8 mouse cellular contexts compared by ENCODE assay signal in genomic region chr2:84715562-84716361, GRCm38 (mm10). TPM values are rescaled to one million over a fixed set of nuclear protein-coding genes. Genes with fewer than 3 reads are reported as not detected.
A peak's percentile ranks its signal among the peaks of the same experiment; 100 is the strongest.
DNase-seq lines count a peak whose midpoint lies in the region; ATAC-seq and TF ChIP-seq lines count a peak whose summit lies in the region.

No protein-coding gene starts in this region.

- peak overlapping the region; percentile 46 for H3K9ac ChIP-seq in embryonic facial prominence, embryonic 12.5 days
- peak overlapping the region; percentile 82 for H3K9ac ChIP-seq in heart, adult 2 months (ENCODE audit: low read depth, low read length)
- peak overlapping the region; percentile 94 for H3K9ac ChIP-seq in kidney, embryonic 14.5 days (ENCODE audit: low read depth, low read length)
- H3K9ac ChIP-seq in limb, embryonic 14.5 days (ENCODE audit: low read depth, low read length, severe bottlenecking): peak overlapping the region; percentile 92
- peak overlapping the region; percentile 60 for H3K9ac ChIP-seq in midbrain, embryonic 15.5 days

- no peaks in the 10 kb centered on the region for H3K79me2 ChIP-seq in heart, adult 2 months (replicated peaks; ENCODE audit: control insufficient read depth, insufficient read depth, low read length)

- peak overlapping the region; percentile 96 for H3K4me3 ChIP-seq in embryonic facial prominence, embryonic 12.5 days
- peak overlapping the region; percentile 97 for H3K4me3 ChIP-seq in heart, adult 2 months
- H3K4me3 ChIP-seq in kidney, embryonic 14.5 days (ENCODE audit: low read length): peak overlapping the region; percentile 97
- peak overlapping the region; percentile 92 for H3K4me3 ChIP-seq in limb, embryonic 14.5 days (replicated peaks; ENCODE audit: low read length)
- peak overlapping the region; percentile 88 for H3K4me3 ChIP-seq in midbrain, embryonic 15.5 days

- peaks cover 10% of the 10 kb centered on the region for H3K4me1 ChIP-seq in embryonic facial prominence, embryonic 12.5 days
- peaks cover 2% of the 10 kb centered on the region for H3K4me1 ChIP-seq in heart, adult 2 months (ENCODE audit: control insufficient read depth, insufficient read depth, low read length)
- H3K4me1 ChIP-seq in kidney, embryonic 14.5 days (ENCODE audit: control insufficient read depth, insufficient read depth, low read length): peaks cover 4% of the 10 kb centered on the region; the same call in 1 of the 2 replicates
- peaks cover 8% of the 10 kb centered on the region; the same call in 1 of the 2 replicates for H3K4me1 ChIP-seq in limb, embryonic 14.5 days (ENCODE audit: control insufficient read depth, insufficient read depth, low read length)
- H3K4me1 ChIP-seq in midbrain, embryonic 15.5 days: peaks cover 23% of the 10 kb centered on the region

- under 1% methylated on average over 33 of the region's 33 CpGs for WGBS in embryonic facial prominence, embryonic 12.5 days
- under 1% methylated on average over 33 of the region's 33 CpGs for WGBS in heart, adult 2 months
- under 1% methylated on average over 33 of the region's 33 CpGs for WGBS in kidney, embryonic 14.5 days
- under 1% methylated on average over 33 of the region's 33 CpGs for WGBS in limb, embryonic 14.5 days
- whole genome bisulfite sequencing in midbrain, embryonic 15.5 days: under 1% methylated on average over 33 of the region's 33 CpGs

- ATAC-seq in embryonic facial prominence, embryonic 12.5 days (ENCODE audit: insufficient number of reproducible peaks, insufficient read depth, low FRiP score, low TSS enrichment): peak; percentile 96
- ATAC-seq in kidney, embryonic 14.5 days (ENCODE audit: low FRiP score, low TSS enrichment): peak; percentile 96
- ATAC-seq in limb, embryonic 14.5 days (ENCODE audit: low FRiP score, low read depth): peak; percentile 96
- peak; percentile 97 for ATAC-seq in midbrain, embryonic 15.5 days (replicated peaks)

- H3K27ac ChIP-seq in embryonic facial prominence, embryonic 12.5 days: peak overlapping the region; percentile 96
- peak overlapping the region; percentile 99 for H3K27ac ChIP-seq in heart, adult 2 months
- H3K27ac ChIP-seq in kidney, embryonic 14.5 days (ENCODE audit: low read depth, low read length): peak overlapping the region; percentile 93
- H3K27ac ChIP-seq in limb, embryonic 14.5 days (replicated peaks; ENCODE audit: low read depth, low read length): peak overlapping the region; percentile 92
- peak overlapping the region; percentile 96 for H3K27ac ChIP-seq in midbrain, embryonic 15.5 days

- H3K36me3 ChIP-seq in embryonic facial prominence, embryonic 12.5 days: peaks cover 3% of the 10 kb centered on the region
- H3K36me3 ChIP-seq in heart, adult 2 months (ENCODE audit: control insufficient read depth, insufficient read depth, low read length): peaks cover 5% of the 10 kb centered on the region
- H3K36me3 ChIP-seq in kidney, embryonic 14.5 days (ENCODE audit: control insufficient read depth, insufficient read depth, low read length): peaks cover 3% of the 10 kb centered on the region
- peaks cover 2% of the 10 kb centered on the region for H3K36me3 ChIP-seq in limb, embryonic 14.5 days (ENCODE audit: control insufficient read depth, insufficient read depth, low read length)
- H3K36me3 ChIP-seq in midbrain, embryonic 15.5 days (replicated peaks): no peaks in the 10 kb centered on the region

- no peak for TF ChIP-seq EP300 in heart, adult 2 months (IDR thresholded peaks at IDR 0.05; ENCODE audit: insufficient read depth, low read depth, low read length)

- no peak; the same call in none of the 2 replicates for TF ChIP-seq POLR2A in heart, adult 2 months (IDR thresholded peaks at IDR 0.05; ENCODE audit: insufficient read depth, low read depth, low read length)
- peak; percentile 41; the same call in 1 of the 2 replicates for TF ChIP-seq POLR2A in limb, embryonic 14.5 days (IDR thresholded peaks at IDR 0.05; ENCODE audit: borderline replicate concordance, extremely low read depth, insufficient read depth, insufficient read length)

- intact Hi-C loops in heart, adult 2 months (cut with DNase I): loop anchor here (1.0 to 2.0 kb wide), 2 partner anchors 12 to 37 kb away; partner anchors contain the start of genes Clp1, Gm28635, Med19 and Tmx2

- no peaks in the 10 kb centered on the region for H3K9me3 ChIP-seq in embryonic facial prominence, embryonic 12.5 days
- H3K9me3 ChIP-seq in kidney, embryonic 14.5 days (ENCODE audit: control insufficient read depth, low read length): no peaks in the 10 kb centered on the region
- H3K9me3 ChIP-seq in limb, embryonic 14.5 days (ENCODE audit: control insufficient read depth, low read length): no peaks in the 10 kb centered on the region
- H3K9me3 ChIP-seq in midbrain, embryonic 15.5 days: no peaks in the 10 kb centered on the region

- peak overlapping the region; percentile 59 for H3K4me2 ChIP-seq in embryonic facial prominence, embryonic 12.5 days (replicated peaks)
- H3K4me2 ChIP-seq in kidney, embryonic 14.5 days (replicated peaks; ENCODE audit: low read depth, low read length): peak overlapping the region; percentile 83
- peak overlapping the region; percentile 82 for H3K4me2 ChIP-seq in limb, embryonic 14.5 days (replicated peaks; ENCODE audit: low read depth, low read length, severe bottlenecking)
- H3K4me2 ChIP-seq in midbrain, embryonic 15.5 days: peak overlapping the region; percentile 90

- DNase-seq in heart, adult 11 months: peak; percentile 100
- DNase-seq in heart, postnatal 4 days: no peak
- DNase-seq in heart, adult 2 months: peak in 1 of 2 experiments; percentile 81
- DNase-seq in limb, embryonic 14.5 days (ENCODE audit: low spot score): peak; percentile 98
- peak; percentile 90 to 92 for DNase-seq in spleen, postnatal 36 days (ENCODE audit: low spot score in 2 of 2)

- no peaks in the 10 kb centered on the region for H3K27me3 ChIP-seq in embryonic facial prominence, embryonic 12.5 days
- no peaks in the 10 kb centered on the region for H3K27me3 ChIP-seq in heart, adult 2 months (ENCODE audit: control insufficient read depth, insufficient read depth, low read length)
- H3K27me3 ChIP-seq in kidney, embryonic 14.5 days (ENCODE audit: control insufficient read depth, insufficient read depth, low read length): no peaks in the 10 kb centered on the region
- H3K27me3 ChIP-seq in limb, embryonic 14.5 days (ENCODE audit: control insufficient read depth, insufficient read depth, low read length): no peaks in the 10 kb centered on the region
- no peaks in the 10 kb centered on the region for H3K27me3 ChIP-seq in midbrain, embryonic 15.5 days (replicated peaks)

- TF ChIP-seq CTCF in heart, adult 2 months (IDR thresholded peaks at IDR 0.05): no peak

RNA-seq across cellular contexts. Expression of gene Zdhhc5, which starts 0.8 kb away (rescaled TPM):
- 10 to 100 TPM; 73.9 to 74.2 TPM for total RNA-seq in heart, postnatal 4 days (2021)
- polyA plus RNA-seq in embryonic facial prominence, embryonic 12.5 days (2016; fragmentation: Nextera tagmentation; extraction: Ambion mirVana): 31.2 and 33.9 TPM in 2 replicates
- total RNA-seq in heart, adult 2 months (2021): 10 to 100 TPM; 62.8 to 72.5 TPM
- polyA plus RNA-seq in heart, adult 2 months (2012; rRNA removed): 47.6 and 61.2 TPM in 2 replicates
- 41.0 and 48.8 TPM in 2 replicates for polyA plus RNA-seq in kidney, embryonic 14.5 days (2014; fragmentation: Nextera tagmentation; extraction: Ambion mirVana)
- 46.6 and 55.4 TPM in 2 replicates for polyA plus RNA-seq in limb, embryonic 14.5 days (2012; rRNA removed)
- 34.0 and 36.5 TPM in 2 replicates for polyA plus RNA-seq in limb, embryonic 14.5 days (2014; fragmentation: Nextera tagmentation; extraction: Ambion mirVana)
- polyA plus RNA-seq in midbrain, embryonic 15.5 days (2015; fragmentation: Nextera tagmentation; extraction: Ambion mirVana): 19.0 and 19.9 TPM in 2 replicates

RNA-seq across cellular contexts. Expression of gene Clp1, which starts 11.4 kb away (rescaled TPM):
- total RNA-seq in heart, postnatal 4 days (2021): 1 to 10 TPM; 7.4 to 7.9 TPM
- 41.9 and 43.8 TPM in 2 replicates for polyA plus RNA-seq in embryonic facial prominence, embryonic 12.5 days (2016; fragmentation: Nextera tagmentation; extraction: Ambion mirVana)
- total RNA-seq in heart, adult 2 months (2021): 1 to 10 TPM; 4.0 to 4.6 TPM
- 3.5 and 7.4 TPM in 2 replicates for polyA plus RNA-seq in heart, adult 2 months (2012; rRNA removed)
- 33.2 and 34.5 TPM in 2 replicates for polyA plus RNA-seq in kidney, embryonic 14.5 days (2014; fragmentation: Nextera tagmentation; extraction: Ambion mirVana)
- 19.5 and 21.1 TPM in 2 replicates for polyA plus RNA-seq in limb, embryonic 14.5 days (2012; rRNA removed)
- 30.7 and 30.9 TPM in 2 replicates for polyA plus RNA-seq in limb, embryonic 14.5 days (2014; fragmentation: Nextera tagmentation; extraction: Ambion mirVana)
- polyA plus RNA-seq in midbrain, embryonic 15.5 days (2015; fragmentation: Nextera tagmentation; extraction: Ambion mirVana): 24.4 and 25.2 TPM in 2 replicates

RNA-seq across cellular contexts. Expression of gene Ypel4, which starts 18.1 kb away (rescaled TPM):
- total RNA-seq in heart, postnatal 4 days (2021): under 1 TPM; 0.77 to 0.88 TPM
- 12.3 and 13.7 TPM in 2 replicates for polyA plus RNA-seq in embryonic facial prominence, embryonic 12.5 days (2016; fragmentation: Nextera tagmentation; extraction: Ambion mirVana)
- under 1 TPM; 0.44 to 0.45 TPM for total RNA-seq in heart, adult 2 months (2021)
- 1.5 and 1.7 TPM in 2 replicates for polyA plus RNA-seq in heart, adult 2 months (2012; rRNA removed)
- polyA plus RNA-seq in kidney, embryonic 14.5 days (2014; fragmentation: Nextera tagmentation; extraction: Ambion mirVana): 10.0 and 10.4 TPM in 2 replicates
- 13.2 and 14.6 TPM in 2 replicates for polyA plus RNA-seq in limb, embryonic 14.5 days (2012; rRNA removed)
- polyA plus RNA-seq in limb, embryonic 14.5 days (2014; fragmentation: Nextera tagmentation; extraction: Ambion mirVana): 7.4 and 9.0 TPM in 2 replicates
- 27.5 and 28.0 TPM in 2 replicates for polyA plus RNA-seq in midbrain, embryonic 15.5 days (2015; fragmentation: Nextera tagmentation; extraction: Ambion mirVana)

RNA-seq across cellular contexts. Expression of gene Gm19426, which starts 27.7 kb away (rescaled TPM):
- 1 to 10 TPM; 8.6 to 9.4 TPM for total RNA-seq in heart, postnatal 4 days (2021)
- 13.0 and 13.9 TPM in 2 replicates for polyA plus RNA-seq in embryonic facial prominence, embryonic 12.5 days (2016; fragmentation: Nextera tagmentation; extraction: Ambion mirVana)
- 1 to 10 TPM; 1.8 to 2.0 TPM for total RNA-seq in heart, adult 2 months (2021)
- 1.5 and 1.7 TPM in 2 replicates for polyA plus RNA-seq in heart, adult 2 months (2012; rRNA removed)
- polyA plus RNA-seq in kidney, embryonic 14.5 days (2014; fragmentation: Nextera tagmentation; extraction: Ambion mirVana): 5.6 and 14.9 TPM in 2 replicates
- polyA plus RNA-seq in limb, embryonic 14.5 days (2012; rRNA removed): 11.6 and 14.9 TPM in 2 replicates
- 4.3 and 5.7 TPM in 2 replicates for polyA plus RNA-seq in limb, embryonic 14.5 days (2014; fragmentation: Nextera tagmentation; extraction: Ambion mirVana)
- 3.6 and 4.6 TPM in 2 replicates for polyA plus RNA-seq in midbrain, embryonic 15.5 days (2015; fragmentation: Nextera tagmentation; extraction: Ambion mirVana)

RNA-seq across cellular contexts. Expression of gene Tmx2, which starts 36.8 kb away (rescaled TPM):
- 100 to 1,000 TPM; 105 to 107 TPM for total RNA-seq in heart, postnatal 4 days (2021)
- polyA plus RNA-seq in embryonic facial prominence, embryonic 12.5 days (2016; fragmentation: Nextera tagmentation; extraction: Ambion mirVana): 118 and 122 TPM in 2 replicates
- total RNA-seq in heart, adult 2 months (2021): 100 to 1,000 TPM; 105 to 115 TPM
- polyA plus RNA-seq in heart, adult 2 months (2012; rRNA removed): 148 and 203 TPM in 2 replicates
- 145 and 163 TPM in 2 replicates for polyA plus RNA-seq in kidney, embryonic 14.5 days (2014; fragmentation: Nextera tagmentation; extraction: Ambion mirVana)
- 63.2 and 66.0 TPM in 2 replicates for polyA plus RNA-seq in limb, embryonic 14.5 days (2012; rRNA removed)
- 93.0 and 99.5 TPM in 2 replicates for polyA plus RNA-seq in limb, embryonic 14.5 days (2014; fragmentation: Nextera tagmentation; extraction: Ambion mirVana)
- 271 and 279 TPM in 2 replicates for polyA plus RNA-seq in midbrain, embryonic 15.5 days (2015; fragmentation: Nextera tagmentation; extraction: Ambion mirVana)
